In genomic region chr11:63391478-63391877, GRCm38 (mm10) we compare ENCODE assay signal across 12 mouse cellular contexts.
DNase-seq lines count a peak whose midpoint lies in the region; ATAC-seq and TF ChIP-seq lines count a peak whose summit lies in the region.
"Had no signal": no experiment of that assay in that cellular context is flagged by ENCODE, and none has a peak within 500 bp of the region (broad histone marks: within the 10 kb centered on the region; RNA-seq: fewer than 3 reads in every experiment).

No protein-coding gene starts in this region.

- no peak overlapping the region for H3K4me3 ChIP-seq in kidney, adult 2 months (ENCODE audit: insufficient read depth, low read depth, low read length)
- no peak overlapping the region for H3K4me3 ChIP-seq in kidney, embryonic 15.5 days (replicated peaks)
- no peak overlapping the region for H3K4me3 ChIP-seq in midbrain, embryonic 14.5 days (replicated peaks; ENCODE audit: low read depth, low read length)
- H3K4me3 ChIP-seq in midbrain, embryonic 16.5 days (ENCODE audit: low read depth, low read length), result no peak overlapping the region
- H3K4me3 ChIP-seq: heart, embryonic 13.5 days; intestine, embryonic 15.5 days; lung, embryonic 15.5 days; myocyte had no signal

- intact Hi-C loops in left cerebral cortex, postnatal 14 days (cut with DNase I), result loop anchor here (5.0 kb wide), 2 partner anchors 129 to 179 kb away; no protein-coding TSS in a partner anchor

- no peaks in the 10 kb centered on the region for H3K36me3 ChIP-seq in kidney, adult 2 months (ENCODE audit: control insufficient read depth, insufficient read depth, low read length)
- H3K36me3 ChIP-seq in kidney, embryonic 15.5 days, result no peaks in the 10 kb centered on the region
- no peaks in the 10 kb centered on the region for H3K36me3 ChIP-seq in midbrain, embryonic 14.5 days (ENCODE audit: control insufficient read depth, insufficient read depth, low read length)
- H3K36me3 ChIP-seq in midbrain, embryonic 16.5 days (ENCODE audit: control insufficient read depth, insufficient read depth, low read length), result no peaks in the 10 kb centered on the region
- H3K36me3 ChIP-seq: heart, embryonic 13.5 days; intestine, embryonic 15.5 days; lung, embryonic 15.5 days had no signal

- no peaks in the 10 kb centered on the region for H3K9me3 ChIP-seq in kidney, embryonic 15.5 days (replicated peaks)
- no peaks in the 10 kb centered on the region for H3K9me3 ChIP-seq in midbrain, embryonic 14.5 days (ENCODE audit: control insufficient read depth, low read length)
- no peaks in the 10 kb centered on the region for H3K9me3 ChIP-seq in midbrain, embryonic 16.5 days (replicated peaks; ENCODE audit: control insufficient read depth, low read length, poor library complexity, severe bottlenecking)
- H3K9me3 ChIP-seq: heart, embryonic 13.5 days; intestine, embryonic 15.5 days; lung, embryonic 15.5 days had no signal

- no peaks in the 10 kb centered on the region for H3K27me3 ChIP-seq in kidney, adult 2 months (replicated peaks; ENCODE audit: control insufficient read depth, insufficient read depth, low read length)
- H3K27me3 ChIP-seq in kidney, embryonic 15.5 days, result no peaks in the 10 kb centered on the region
- H3K27me3 ChIP-seq in midbrain, embryonic 14.5 days (ENCODE audit: control insufficient read depth, insufficient read depth, low read length), result no peaks in the 10 kb centered on the region
- no peaks in the 10 kb centered on the region for H3K27me3 ChIP-seq in midbrain, embryonic 16.5 days (ENCODE audit: control insufficient read depth, insufficient read depth, low read depth, low read length)
- H3K27me3 ChIP-seq: intestine, embryonic 15.5 days had no signal

- DNase-seq in cerebellum, postnatal 10 days, result peak; percentile 4 to 12
- no peak for DNase-seq in cerebellum, adult 9-11 months
- no peak for DNase-seq in kidney, adult 2 months
- DNase-seq in midbrain, embryonic 14.5 days, result peak; percentile 37
- DNase-seq in retina, postnatal 1 day, result peak; percentile 6
- no peak for DNase-seq in left cerebral cortex, postnatal 14 days (ENCODE audit: low spot score in 2 of 2)

- WGBS in kidney, adult 2 months, result 76% methylated on average over 3 of the region's 3 CpGs
- 55% methylated on average over 3 of the region's 3 CpGs for WGBS in kidney, embryonic 15.5 days
- 60% methylated on average over 3 of the region's 3 CpGs for WGBS in midbrain, embryonic 14.5 days
- WGBS in midbrain, embryonic 16.5 days, result 56% methylated on average over 3 of the region's 3 CpGs

- no peak for ATAC-seq in kidney, embryonic 15.5 days (replicated peaks; ENCODE audit: low FRiP score)
- no peak for ATAC-seq in midbrain, embryonic 14.5 days (ENCODE audit: low FRiP score, low TSS enrichment)
- ATAC-seq in midbrain, embryonic 16.5 days, result no peak
- ATAC-seq: intestine, embryonic 15.5 days had no signal

- H3K27ac ChIP-seq in kidney, adult 2 months (ENCODE audit: insufficient read depth, low read depth, low read length), result no peak overlapping the region
- H3K27ac ChIP-seq in kidney, embryonic 15.5 days, result no peak overlapping the region
- H3K27ac ChIP-seq in midbrain, embryonic 14.5 days (replicated peaks; ENCODE audit: low read depth, low read length), result no peak overlapping the region
- no peak overlapping the region for H3K27ac ChIP-seq in midbrain, embryonic 16.5 days (ENCODE audit: low read length)
- H3K27ac ChIP-seq: heart, embryonic 13.5 days; intestine, embryonic 15.5 days; lung, embryonic 15.5 days had no signal

- H3K9ac ChIP-seq in kidney, embryonic 15.5 days, result no peak overlapping the region
- H3K9ac ChIP-seq in midbrain, embryonic 14.5 days (replicated peaks; ENCODE audit: low read length), result no peak overlapping the region
- no peak overlapping the region for H3K9ac ChIP-seq in midbrain, embryonic 16.5 days (ENCODE audit: low read depth, low read length)
- H3K9ac ChIP-seq: heart, embryonic 13.5 days; intestine, embryonic 15.5 days; lung, embryonic 15.5 days had no signal

- TF ChIP-seq POLR2A in kidney, adult 2 months (IDR thresholded peaks at IDR 0.05; ENCODE audit: low read depth, low read length), result no peak

- H3K4me2 ChIP-seq in kidney, embryonic 15.5 days, result no peak overlapping the region
- no peak overlapping the region for H3K4me2 ChIP-seq in midbrain, embryonic 14.5 days (ENCODE audit: low read length)
- no peak overlapping the region for H3K4me2 ChIP-seq in midbrain, embryonic 16.5 days (ENCODE audit: low read length)
- H3K4me2 ChIP-seq: heart, embryonic 13.5 days; intestine, embryonic 15.5 days; lung, embryonic 15.5 days had no signal

- peaks cover 11% of the 10 kb centered on the region for H3K4me1 ChIP-seq in kidney, adult 2 months (ENCODE audit: control insufficient read depth, insufficient read depth, low read length)
- peaks cover 22% of the 10 kb centered on the region for H3K4me1 ChIP-seq in kidney, embryonic 15.5 days
- peaks cover 3% of the 10 kb centered on the region; the same call in 1 of the 2 replicates for H3K4me1 ChIP-seq in midbrain, embryonic 14.5 days (ENCODE audit: control insufficient read depth, insufficient read depth, low read length)
- no peaks in the 10 kb centered on the region for H3K4me1 ChIP-seq in midbrain, embryonic 16.5 days (ENCODE audit: control insufficient read depth, insufficient read depth, low read length)
- H3K4me1 ChIP-seq: heart, embryonic 13.5 days; intestine, embryonic 15.5 days; lung, embryonic 15.5 days had no signal

- TF ChIP-seq CTCF in kidney, adult 2 months (conservative IDR thresholded peaks at IDR 0.05; ENCODE audit: insufficient read depth, insufficient read length, low read depth, low read length), result peak; percentile 54

Comparison
In these comparisons a context has a peak if more than half of its experiments do, and no peak if none do; other contexts are left out.
1. DNase-seq: peak in cerebellum, postnatal 10 days (2 of 2), midbrain, embryonic 14.5 days (single experiment) and retina, postnatal 1 day (single experiment); none in cerebellum, adult 9-11 months (single experiment), kidney, adult 2 months (single experiment) and left cerebral cortex, postnatal 14 days (0 of 2).